27 mouse cellular contexts compared by ENCODE assay signal in genomic region chr4:155274451-155274850, GRCm38 (mm10). TPM values are rescaled to one million over a fixed set of nuclear protein-coding genes. Genes with fewer than 3 reads are reported as not detected.
DNase-seq lines count a peak whose midpoint lies in the region; ATAC-seq lines count a peak whose summit lies in the region.
"Had no signal": no experiment of that assay in that cellular context is flagged by ENCODE, and none has a peak within 500 bp of the region (broad histone marks: within the 10 kb centered on the region; RNA-seq: fewer than 3 reads in every experiment).

No protein-coding gene starts in this region.

- H3K4me2 ChIP-seq in heart, embryonic 13.5 days = no peak overlapping the region
- no peak overlapping the region for H3K4me2 ChIP-seq in midbrain, embryonic 11.5 days
- H3K4me2 ChIP-seq in midbrain, embryonic 13.5 days (replicated peaks) = no peak overlapping the region
- H3K4me2 ChIP-seq in intestine, embryonic 16.5 days (ENCODE audit: low read depth, low read length) = no peak overlapping the region
- H3K4me2 ChIP-seq in stomach, embryonic 16.5 days (ENCODE audit: low read depth, low read length) = no peak overlapping the region
- H3K4me2 ChIP-seq: embryonic facial prominence, embryonic 13.5 days; forebrain, embryonic 15.5 days; hindbrain, embryonic 15.5 days; liver, embryonic 13.5 days; midbrain, embryonic 15.5 days; neural tube, embryonic 15.5 days had no signal

- H3K4me3 ChIP-seq in heart, embryonic 13.5 days = no peak overlapping the region
- H3K4me3 ChIP-seq in midbrain, embryonic 11.5 days (ENCODE audit: low read depth, low read length) = no peak overlapping the region
- H3K4me3 ChIP-seq in midbrain, embryonic 13.5 days (replicated peaks) = no peak overlapping the region
- H3K4me3 ChIP-seq in intestine, embryonic 16.5 days (ENCODE audit: low read length) = no peak overlapping the region
- no peak overlapping the region for H3K4me3 ChIP-seq in stomach, embryonic 16.5 days (replicated peaks; ENCODE audit: low read length)
- H3K4me3 ChIP-seq: embryonic facial prominence, embryonic 13.5 days; forebrain, embryonic 10.5 days; forebrain, embryonic 15.5 days; gastrocnemius, adult 2 months; heart, adult 2 months; hindbrain, embryonic 15.5 days; liver, embryonic 13.5 days; midbrain, embryonic 15.5 days; neural tube, embryonic 15.5 days had no signal

- no peak for DNase-seq in heart, postnatal 25 days (ENCODE audit: low spot score)
- DNase-seq in midbrain, embryonic 11.5 days (ENCODE audit: low spot score, missing footprints) = peak; percentile 81
- no peak for DNase-seq in cerebellum, adult 11 months
- DNase-seq: adrenal gland, postnatal 14 days; gastrocnemius, adult 2 months; gastrocnemius, postnatal 36 days; heart, adult 2 months; kidney, postnatal 25 days; liver, embryonic 13.5 days; lung, adult 2 months; lung, postnatal 10 days; right cerebral cortex, postnatal 25 days; thymus, adult 2 months; thymus, postnatal 36 days had no signal

- H3K27me3 ChIP-seq in heart, embryonic 13.5 days (replicated peaks) = no peaks in the 10 kb centered on the region
- no peaks in the 10 kb centered on the region for H3K27me3 ChIP-seq in midbrain, embryonic 11.5 days (ENCODE audit: control insufficient read depth, insufficient read depth, low read length)
- H3K27me3 ChIP-seq in midbrain, embryonic 13.5 days = no peaks in the 10 kb centered on the region
- no peaks in the 10 kb centered on the region for H3K27me3 ChIP-seq in intestine, embryonic 16.5 days (replicated peaks; ENCODE audit: control insufficient read depth, insufficient read depth, low read length)
- H3K27me3 ChIP-seq in stomach, embryonic 16.5 days (ENCODE audit: control insufficient read depth, insufficient read depth, low read length) = no peaks in the 10 kb centered on the region
- H3K27me3 ChIP-seq: embryonic facial prominence, embryonic 13.5 days; forebrain, embryonic 15.5 days; hindbrain, embryonic 15.5 days; liver, embryonic 13.5 days; midbrain, embryonic 15.5 days; neural tube, embryonic 15.5 days had no signal

- 33% methylated on average over 5 of the region's 5 CpGs for WGBS in heart, embryonic 13.5 days
- WGBS in midbrain, embryonic 11.5 days = 58% methylated on average over 5 of the region's 5 CpGs
- 62% methylated on average over 5 of the region's 5 CpGs for WGBS in midbrain, embryonic 13.5 days
- 39% methylated on average over 5 of the region's 5 CpGs for WGBS in intestine, embryonic 16.5 days
- WGBS in stomach, embryonic 16.5 days = 28% methylated on average over 5 of the region's 5 CpGs

- no peaks in the 10 kb centered on the region for H3K36me3 ChIP-seq in heart, embryonic 13.5 days
- H3K36me3 ChIP-seq in midbrain, embryonic 11.5 days (ENCODE audit: control insufficient read depth, insufficient read depth, low read length) = no peaks in the 10 kb centered on the region
- peaks cover 32% of the 10 kb centered on the region for H3K36me3 ChIP-seq in midbrain, embryonic 13.5 days
- no peaks in the 10 kb centered on the region for H3K36me3 ChIP-seq in intestine, embryonic 16.5 days (ENCODE audit: control insufficient read depth, insufficient read depth, low read length)
- no peaks in the 10 kb centered on the region for H3K36me3 ChIP-seq in stomach, embryonic 16.5 days (ENCODE audit: control insufficient read depth, insufficient read depth, low read length)
- H3K36me3 ChIP-seq: embryonic facial prominence, embryonic 13.5 days; forebrain, embryonic 10.5 days; liver, embryonic 13.5 days had no signal

- H3K9me3 ChIP-seq in heart, embryonic 13.5 days = no peaks in the 10 kb centered on the region
- H3K9me3 ChIP-seq in midbrain, embryonic 11.5 days (ENCODE audit: control insufficient read depth, low read length) = no peaks in the 10 kb centered on the region
- H3K9me3 ChIP-seq in midbrain, embryonic 13.5 days = no peaks in the 10 kb centered on the region
- H3K9me3 ChIP-seq in intestine, embryonic 16.5 days (ENCODE audit: control insufficient read depth, low read length) = no peaks in the 10 kb centered on the region
- no peaks in the 10 kb centered on the region for H3K9me3 ChIP-seq in stomach, embryonic 16.5 days (replicated peaks; ENCODE audit: control insufficient read depth, low read length)
- H3K9me3 ChIP-seq: embryonic facial prominence, embryonic 13.5 days; forebrain, embryonic 10.5 days; forebrain, embryonic 15.5 days; hindbrain, embryonic 15.5 days; liver, embryonic 13.5 days; midbrain, embryonic 15.5 days; neural tube, embryonic 15.5 days had no signal

- H3K27ac ChIP-seq in heart, embryonic 13.5 days (replicated peaks) = no peak overlapping the region
- H3K27ac ChIP-seq in midbrain, embryonic 11.5 days (ENCODE audit: low read depth, low read length) = no peak overlapping the region
- H3K27ac ChIP-seq in midbrain, embryonic 13.5 days = no peak overlapping the region
- H3K27ac ChIP-seq in intestine, embryonic 16.5 days (ENCODE audit: low read length) = peak overlapping the region; percentile 26; the same call in 1 of the 2 replicates
- 0 out of 2 replicates have a peak overlapping the region, but pooled peaks have one; percentile 2 for H3K27ac ChIP-seq in stomach, embryonic 16.5 days (ENCODE audit: low read length)
- H3K27ac ChIP-seq: embryonic facial prominence, embryonic 13.5 days; forebrain, embryonic 10.5 days; forebrain, embryonic 15.5 days; gastrocnemius, adult 2 months; heart, adult 2 months; hindbrain, embryonic 15.5 days; liver, embryonic 13.5 days; macrophage; midbrain, embryonic 15.5 days; neural tube, embryonic 15.5 days had no signal

- intact Hi-C loops in heart, postnatal 25 days (cut with DNase I) = no loop called here

- H3K4me1 ChIP-seq in heart, embryonic 13.5 days = peaks cover 9% of the 10 kb centered on the region
- no peaks in the 10 kb centered on the region for H3K4me1 ChIP-seq in midbrain, embryonic 11.5 days (ENCODE audit: control insufficient read depth, insufficient read depth, low read length)
- peaks cover 6% of the 10 kb centered on the region for H3K4me1 ChIP-seq in midbrain, embryonic 13.5 days (replicated peaks)
- 0 out of 2 replicates have a peak, but pooled peaks cover 3% of the 10 kb centered on the region for H3K4me1 ChIP-seq in intestine, embryonic 16.5 days (ENCODE audit: control insufficient read depth, insufficient read depth, low read length)
- H3K4me1 ChIP-seq in stomach, embryonic 16.5 days (ENCODE audit: control insufficient read depth, insufficient read depth, low read length) = no peaks in the 10 kb centered on the region; the same call in 1 of the 2 replicates
- H3K4me1 ChIP-seq: liver, embryonic 13.5 days; midbrain, embryonic 15.5 days had no signal

- no peak for ATAC-seq in heart, embryonic 13.5 days (ENCODE audit: extremely low read depth, insufficient number of reproducible peaks, low FRiP score, low TSS enrichment)
- no peak for ATAC-seq in midbrain, embryonic 11.5 days (ENCODE audit: low FRiP score)
- ATAC-seq in midbrain, embryonic 13.5 days = no peak
- peak; percentile 52; the same call in 1 of the 2 replicates for ATAC-seq in intestine, embryonic 16.5 days
- 0 out of 2 replicates have a peak, but pooled peaks have one; percentile 26 for ATAC-seq in stomach, embryonic 16.5 days (ENCODE audit: insufficient read depth, low FRiP score)
- ATAC-seq: CD4-positive, CD25-positive, alpha-beta regulatory T cell, adult 4 months; forebrain, embryonic 15.5 days; inflammation-experienced regulatory T-cells, adult 6 months; midbrain, embryonic 15.5 days had no signal

- 0 out of 2 replicates have a peak overlapping the region, but pooled peaks have one; percentile 15 for H3K9ac ChIP-seq in heart, embryonic 13.5 days
- no peak overlapping the region for H3K9ac ChIP-seq in midbrain, embryonic 11.5 days (ENCODE audit: low read length)
- H3K9ac ChIP-seq in midbrain, embryonic 13.5 days (replicated peaks) = no peak overlapping the region
- peak overlapping the region; percentile 17; the same call in 1 of the 2 replicates for H3K9ac ChIP-seq in intestine, embryonic 16.5 days (ENCODE audit: low read depth, low read length)
- no peak overlapping the region for H3K9ac ChIP-seq in stomach, embryonic 16.5 days (ENCODE audit: low read length)
- H3K9ac ChIP-seq: embryonic facial prominence, embryonic 13.5 days; forebrain, embryonic 15.5 days; hindbrain, embryonic 15.5 days; liver, embryonic 13.5 days; midbrain, embryonic 15.5 days; neural tube, embryonic 15.5 days had no signal

RNA-seq across cellular contexts. Expression of gene Faap20, which starts 24.8 kb away (rescaled TPM):
- 63.2 and 71.1 TPM in 2 replicates for polyA plus RNA-seq in heart, embryonic 13.5 days (2015; fragmentation: Nextera tagmentation; extraction: Ambion mirVana)
- total RNA-seq in heart, postnatal 25 days (2021) = 10 to 100 TPM; 13.5 to 15.5 TPM
- polyA plus RNA-seq in midbrain, embryonic 11.5 days (2014; fragmentation: Nextera tagmentation; extraction: Ambion mirVana) = 101 and 110 TPM in 2 replicates
- 91.2 and 92.7 TPM in 2 replicates for polyA plus RNA-seq in midbrain, embryonic 13.5 days (2015; fragmentation: Nextera tagmentation; extraction: Ambion mirVana)
- polyA plus RNA-seq in intestine, embryonic 16.5 days (2015; fragmentation: Nextera tagmentation; extraction: Ambion mirVana) = 60.3 and 70.4 TPM in 2 replicates
- polyA plus RNA-seq in stomach, embryonic 16.5 days (2015; fragmentation: Nextera tagmentation; extraction: Ambion mirVana) = 58.4 and 60.1 TPM in 2 replicates

RNA-seq across cellular contexts. Expression of gene Ski, which starts 52.1 kb away (rescaled TPM):
- polyA plus RNA-seq in heart, embryonic 13.5 days (2015; fragmentation: Nextera tagmentation; extraction: Ambion mirVana) = 10.1 and 10.2 TPM in 2 replicates
- 10 to 100 TPM; 55.0 to 63.9 TPM for total RNA-seq in heart, postnatal 25 days (2021)
- 12.7 and 13.6 TPM in 2 replicates for polyA plus RNA-seq in midbrain, embryonic 11.5 days (2014; fragmentation: Nextera tagmentation; extraction: Ambion mirVana)
- polyA plus RNA-seq in midbrain, embryonic 13.5 days (2015; fragmentation: Nextera tagmentation; extraction: Ambion mirVana) = 9.3 and 9.9 TPM in 2 replicates
- polyA plus RNA-seq in intestine, embryonic 16.5 days (2015; fragmentation: Nextera tagmentation; extraction: Ambion mirVana) = 11.4 and 11.7 TPM in 2 replicates
- polyA plus RNA-seq in stomach, embryonic 16.5 days (2015; fragmentation: Nextera tagmentation; extraction: Ambion mirVana) = 17.7 and 17.9 TPM in 2 replicates

Comparison
In these comparisons a context has a peak if more than half of its experiments do, and no peak if none do; other contexts are left out.
1. ATAC-seq: peak in intestine, embryonic 16.5 days (single experiment) and stomach, embryonic 16.5 days (single experiment); none in heart, embryonic 13.5 days (single experiment), midbrain, embryonic 11.5 days (single experiment) and midbrain, embryonic 13.5 days (single experiment).
2. H3K27ac ChIP-seq: peak in intestine, embryonic 16.5 days (single experiment) and stomach, embryonic 16.5 days (single experiment); none in heart, embryonic 13.5 days (single experiment), midbrain, embryonic 11.5 days (single experiment) and midbrain, embryonic 13.5 days (single experiment).
3. H3K9ac ChIP-seq: peak in heart, embryonic 13.5 days (single experiment) and intestine, embryonic 16.5 days (single experiment); none in midbrain, embryonic 11.5 days (single experiment), midbrain, embryonic 13.5 days (single experiment) and stomach, embryonic 16.5 days (single experiment).